Mouse (Mus musculus) lung, embryonic 15.5 days (tissue): ENCODE results near the gene 1190005I06Rik. TPM values are rescaled to one million over a fixed set of nuclear protein-coding genes. Genes with fewer than 3 reads are reported as not detected.
A peak's percentile ranks its signal among the peaks of the same experiment; 100 is the strongest.
"Not testable (repeated sequence)": the region's sequence is repeated elsewhere in the genome, so short reads cannot be mapped to it uniquely, and the experiment has no call there.

Source experiments
- ATAC-seq: fragments of 200-750 bp; cut with Nextera tagmentation; 2 replicates; pipeline ENCODE4 v1.8.0; 2017; ENCODE audit warnings: moderate number of reproducible peaks, borderline replicate concordance; ENCODE audit not compliant: low FRiP score, low TSS enrichment; ENCODE audit errors: extremely low read depth
- H3K27ac ChIP-seq: fragments of 300-500 bp; sonication (generic); 2 replicates; pipeline ENCODE4 v1.5.1; 2015; ENCODE audit warnings: moderate library complexity, mild to moderate bottlenecking, inconsistent platforms
- H3K27me3 ChIP-seq: fragments of 300-500 bp; sonication (generic); 2 replicates; pipeline ENCODE4 v1.6.1; 2015; ENCODE audit warnings: inconsistent platforms
- H3K36me3 ChIP-seq: fragments of 300-500 bp; sonication (generic); 2 replicates; pipeline ENCODE4 v1.6.1; 2015; ENCODE audit warnings: inconsistent platforms
- H3K4me1 ChIP-seq: fragments of 300-500 bp; sonication (generic); 2 replicates; pipeline ENCODE4 v1.6.1; 2015; ENCODE audit warnings: inconsistent platforms
- H3K4me2 ChIP-seq: fragments of 300-500 bp; sonication (generic); 2 replicates; pipeline ENCODE4 v1.6.1; 2015; ENCODE audit warnings: inconsistent platforms, mild to moderate bottlenecking, moderate library complexity
- H3K4me3 ChIP-seq: fragments of 300-500 bp; sonication (generic); 2 replicates; pipeline ENCODE4 v1.5.1; 2015; ENCODE audit warnings: mild to moderate bottlenecking, inconsistent platforms
- H3K9ac ChIP-seq: fragments of 300-500 bp; sonication (generic); 2 replicates; pipeline ENCODE4 v1.6.1; 2015; ENCODE audit warnings: inconsistent platforms
- H3K9me3 ChIP-seq: fragments of 300-500 bp; sonication (generic); 2 replicates; pipeline ENCODE4 v1.6.1; 2016; ENCODE audit warnings: inconsistent platforms
- WGBS: fragments of 180-500 bp; shearing (Covaris S2); methylation state at CpG from one replicate; pipeline ENCODE4 v1.1.7; 2015; 5-methylcytosine and 5-hydroxymethylcytosine counted together
- polyA plus RNA-seq: library from polyadenylated mRNA; unstranded; fragments of >200 nt; fragmentation: Nextera tagmentation; extraction: Ambion mirVana; gene quantifications from 2 replicates; pipeline ENCODE4 v1.2.1, GENCODE M21; 2015

Gene 1190005I06Rik
- polyA plus RNA-seq, 1 experiment from 2014 or later, result 5.8 TPM

DNA sequence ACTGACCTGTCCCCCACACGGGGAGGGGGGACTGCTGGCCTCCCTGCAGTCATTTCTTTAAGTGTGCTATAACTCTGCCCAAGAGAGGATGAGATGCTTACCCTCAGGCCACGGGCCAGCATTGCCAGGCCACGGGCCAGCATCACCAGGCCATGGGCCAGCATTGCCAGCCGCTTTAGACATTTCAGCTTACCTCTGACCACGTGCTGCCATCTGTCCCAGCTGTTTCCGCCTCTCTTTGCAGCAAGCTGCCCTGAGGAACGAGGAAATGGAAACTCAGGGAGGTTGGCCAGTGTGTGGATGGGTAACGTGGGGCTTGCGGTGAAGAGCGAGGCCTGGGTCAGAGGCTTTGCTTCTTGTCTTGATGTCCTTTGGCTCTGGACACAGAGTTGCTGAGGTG lies 33.7 kb upstream of the 1190005I06Rik start:
- Histone ChIP-seq H3K9me3 (no peaks in the 10 kb centered on the region), H3K4me3 (no peak overlapping the region), H3K27me3 (peaks cover 8% of the 10 kb centered on the region), H3K4me1 (peaks cover 8% of the 10 kb centered on the region), H3K4me2 (no peak overlapping the region), H3K36me3 (no peaks in the 10 kb centered on the region), H3K27ac (no peak overlapping the region), H3K9ac (no peak overlapping the region)
- no peak for ATAC-seq
- WGBS, result 72% methylated on average over 10 of the region's 10 CpGs

DNA sequence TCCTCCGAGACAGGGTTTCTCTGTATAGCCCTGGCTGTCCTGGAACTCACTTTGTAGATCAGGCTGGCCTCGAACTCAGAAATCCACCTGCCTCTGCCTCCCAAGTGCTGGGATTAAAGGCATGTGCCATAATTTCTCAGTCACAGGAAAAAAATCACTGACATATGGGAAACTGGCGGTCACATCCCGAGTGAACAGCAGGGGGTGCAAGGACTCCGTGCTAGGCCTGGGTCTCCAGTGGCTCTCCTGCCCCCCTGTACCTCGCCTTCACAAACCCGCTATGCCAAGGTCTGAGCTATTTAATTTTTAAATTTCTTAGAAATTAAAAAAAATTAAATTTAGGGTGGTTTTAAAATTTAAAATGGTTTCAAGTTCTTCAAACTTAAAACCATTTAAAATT lies 33.0 kb upstream of the 1190005I06Rik start:
- 39% methylated on average over 7 of the region's 7 CpGs for WGBS
- not testable (repeated sequence) for H3K27ac ChIP-seq, H3K4me2 ChIP-seq, H3K4me3 ChIP-seq, H3K9me3 ChIP-seq, H3K27me3 ChIP-seq, H3K4me1 ChIP-seq, H3K9ac ChIP-seq, H3K36me3 ChIP-seq, ATAC-seq

DNA sequence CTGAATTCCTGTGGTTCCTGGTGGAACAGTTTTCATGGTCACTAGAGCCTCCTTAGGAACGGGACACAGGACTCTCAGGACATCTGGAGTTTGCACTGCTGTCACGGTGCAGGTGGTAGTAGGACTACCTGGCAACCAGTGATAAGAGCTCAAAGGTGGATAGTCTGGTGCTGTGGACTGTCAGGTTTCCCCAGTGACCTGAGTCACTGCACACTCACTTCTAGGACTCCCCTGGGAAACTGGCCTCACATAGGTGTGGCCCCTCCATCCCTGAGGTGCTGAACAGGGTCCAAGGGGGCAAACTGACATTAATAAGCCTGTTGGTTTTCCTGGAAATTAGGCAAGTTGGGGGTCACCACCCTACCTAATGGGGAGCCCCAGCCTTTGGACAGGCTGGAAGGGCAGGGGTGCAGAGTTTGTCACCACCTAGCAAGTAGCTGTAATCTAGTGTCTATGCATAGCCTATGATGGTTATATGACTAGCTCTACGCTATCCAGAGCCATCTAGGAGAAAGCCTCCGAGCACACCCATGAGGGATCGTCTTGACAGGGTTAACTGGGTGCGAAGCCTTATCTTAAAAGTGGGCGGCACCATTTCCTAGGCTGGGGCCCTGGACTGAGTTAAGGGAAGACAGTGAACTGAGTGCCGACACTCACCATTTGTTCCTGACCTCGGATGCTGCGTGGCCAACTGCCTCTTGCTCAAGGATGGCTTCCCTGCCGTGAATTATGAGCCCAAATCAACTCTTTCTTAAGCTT lies 32.4 kb upstream of the 1190005I06Rik start:
- ATAC-seq, result no peak
- Histone ChIP-seq H3K4me1 (peaks cover 3% of the 10 kb centered on the region), H3K27me3 (peaks cover 8% of the 10 kb centered on the region), H3K36me3 (no peaks in the 10 kb centered on the region), H3K27ac (no peak overlapping the region), H3K9me3 (no peaks in the 10 kb centered on the region), H3K4me2 (no peak overlapping the region), H3K9ac (no peak overlapping the region), H3K4me3 (no peak overlapping the region)
- WGBS, result 31% methylated on average over 11 of the region's 11 CpGs

DNA sequence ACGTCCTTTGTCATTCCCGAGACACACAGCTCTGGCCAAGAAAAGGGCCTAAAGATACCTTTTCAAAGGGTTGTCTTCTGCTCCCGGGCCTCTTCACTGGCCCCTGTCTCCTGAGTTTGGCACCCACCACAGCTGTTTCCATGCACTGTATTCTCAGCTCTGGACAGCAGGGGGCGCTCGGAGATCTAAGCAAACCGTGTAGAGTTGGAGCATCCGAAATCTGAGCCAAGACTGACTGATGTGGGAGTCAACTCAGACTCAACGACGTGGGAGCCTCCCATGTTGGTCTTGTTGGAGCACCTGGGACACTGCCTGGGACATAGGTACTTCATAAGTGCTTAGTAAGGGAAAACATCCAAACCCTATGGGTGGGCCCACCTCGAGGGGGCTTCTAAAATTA lies 31.0 kb upstream of the 1190005I06Rik start:
- H3K4me1 ChIP-seq, result no peaks in the 10 kb centered on the region; the same call in 1 of the 2 replicates
- H3K36me3 ChIP-seq, result peaks cover 8% of the 10 kb centered on the region
- peaks cover 8% of the 10 kb centered on the region for H3K27me3 ChIP-seq
- H3K9ac ChIP-seq, result no peak overlapping the region
- H3K9me3 ChIP-seq, result no peaks in the 10 kb centered on the region
- WGBS, result 12% methylated on average over 10 of the region's 10 CpGs
- ATAC-seq, result no peak
- no peak overlapping the region for H3K4me2 ChIP-seq
- no peak overlapping the region for H3K27ac ChIP-seq
- no peak overlapping the region for H3K4me3 ChIP-seq

- WGBS, result 67% methylated on average over 8 of the region's 8 CpGs
- no peak overlapping the region for H3K4me2 ChIP-seq
- no peak overlapping the region for H3K4me3 ChIP-seq
- H3K9ac ChIP-seq, result no peak overlapping the region
- H3K36me3 ChIP-seq, result peaks cover 32% of the 10 kb centered on the region
- H3K27me3 ChIP-seq, result peaks cover 8% of the 10 kb centered on the region
- no peaks in the 10 kb centered on the region for H3K9me3 ChIP-seq
- H3K27ac ChIP-seq, result no peak overlapping the region
- no peaks in the 10 kb centered on the region; the same call in 1 of the 2 replicates for H3K4me1 ChIP-seq
- ATAC-seq, result no peak
These were observed 28.3 kb upstream of the 1190005I06Rik start for GRCm38 (mm10) chr8:120675718-120676117.

DNA sequence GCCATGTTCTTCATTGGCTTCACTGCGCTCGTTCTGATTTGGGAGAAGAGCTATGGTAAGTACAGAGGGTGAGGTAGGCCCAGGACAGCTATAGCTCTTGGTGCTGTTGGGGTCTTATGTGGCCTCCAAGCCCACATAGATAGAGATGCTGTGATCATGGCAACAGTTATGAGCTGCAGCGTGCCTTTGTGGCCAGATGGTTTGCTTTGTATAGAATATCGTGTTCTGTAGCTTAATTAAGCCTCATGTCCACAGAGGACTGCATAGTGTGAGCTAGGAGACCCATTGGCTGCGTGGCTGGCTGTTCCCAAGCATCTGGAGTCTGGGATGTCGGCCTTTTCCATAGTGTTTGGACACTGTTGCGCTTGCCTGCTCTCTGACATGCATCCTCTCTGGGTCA lies 25.9 kb upstream of the 1190005I06Rik start:
- Histone ChIP-seq H3K4me3 (no peak overlapping the region), H3K4me1 (peaks cover 6% of the 10 kb centered on the region), H3K27ac (no peak overlapping the region), H3K9me3 (no peaks in the 10 kb centered on the region), H3K36me3 (peaks cover 43% of the 10 kb centered on the region), H3K9ac (no peak overlapping the region), H3K27me3 (no peaks in the 10 kb centered on the region), H3K4me2 (no peak overlapping the region)
- ATAC-seq, result no peak
- 95% methylated on average over 7 of the region's 7 CpGs for WGBS

- H3K4me2 ChIP-seq, result no peak overlapping the region
- ATAC-seq, result no peak
- H3K27ac ChIP-seq, result no peak overlapping the region
- no peaks in the 10 kb centered on the region for H3K9me3 ChIP-seq
- no peaks in the 10 kb centered on the region for H3K27me3 ChIP-seq
- no peak overlapping the region for H3K9ac ChIP-seq
- peaks cover 6% of the 10 kb centered on the region for H3K4me1 ChIP-seq
- H3K4me3 ChIP-seq, result no peak overlapping the region
- 88% methylated on average over 16 of the region's 16 CpGs for WGBS
- H3K36me3 ChIP-seq, result peaks cover 43% of the 10 kb centered on the region
These were observed 25.3 kb upstream of the 1190005I06Rik start for GRCm38 (mm10) chr8:120672626-120673229.

DNA sequence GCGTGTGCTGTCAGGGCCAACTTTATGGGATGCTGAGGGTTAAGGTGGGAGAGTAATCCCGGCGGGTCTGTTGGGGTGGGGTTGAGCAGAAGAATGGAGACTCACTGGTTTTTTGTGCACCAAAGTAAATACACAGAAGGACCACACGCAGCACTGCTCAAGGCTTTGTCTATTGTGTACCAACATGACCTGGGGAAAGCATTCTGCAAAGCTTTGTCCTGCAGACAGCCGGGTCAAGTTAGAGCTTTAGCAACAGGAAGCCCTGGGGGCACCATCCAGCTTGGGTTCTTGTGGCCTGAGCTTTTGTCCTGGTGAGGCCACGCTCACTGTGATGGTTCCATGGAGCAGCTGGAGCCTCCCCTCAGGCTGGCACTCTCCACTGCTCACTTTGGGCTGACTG lies 24.3 kb upstream of the 1190005I06Rik start:
- no peaks in the 10 kb centered on the region for H3K27me3 ChIP-seq
- H3K36me3 ChIP-seq, result peaks cover 43% of the 10 kb centered on the region
- peaks cover 11% of the 10 kb centered on the region for H3K4me1 ChIP-seq
- H3K9ac ChIP-seq, result no peak overlapping the region
- 48% methylated on average over 6 of the region's 6 CpGs for WGBS
- H3K27ac ChIP-seq, result no peak overlapping the region
- ATAC-seq, result no peak
- H3K9me3 ChIP-seq, result no peaks in the 10 kb centered on the region
- H3K4me3 ChIP-seq, result no peak overlapping the region
- no peak overlapping the region for H3K4me2 ChIP-seq

GRCm38 (mm10) chr8:120668374-120668905 lies 21.0 kb upstream of the 1190005I06Rik start, which contains the start of gene Emc8:
Emc8 (minus strand) TSS chr8:120668573.
- H3K9me3 ChIP-seq, result no peaks in the 10 kb centered on the region
- peak; percentile 55 for ATAC-seq
- peaks cover 37% of the 10 kb centered on the region for H3K36me3 ChIP-seq

GRCm38 (mm10) chr8:120667561-120668373 lies 20.3 kb upstream of the 1190005I06Rik start, which contains the start of the genes Gm27021 and Cox4i1:
Gm27021 (minus strand) TSS chr8:120668079.
Cox4i1 (plus strand) TSS chr8:120668222.
- Histone ChIP-seq H3K9ac (peak within 1 kb of the TSS; percentile 96), H3K27ac (peak within 1 kb of the TSS; percentile 80), H3K4me1 (peaks cover 38% of the 10 kb centered on the region), H3K36me3 (peaks cover 31% of the 10 kb centered on the region), H3K9me3 (no peaks in the 10 kb centered on the region), H3K27me3 (no peaks in the 10 kb centered on the region), H3K4me3 (peak within 1 kb of the TSS; percentile 81), H3K4me2 (peak within 1 kb of the TSS; percentile 83)
- under 1% methylated on average over 82 of the region's 105 CpGs for WGBS
- ATAC-seq, result peak; percentile 94

More at GRCm38 (mm10) chr8:120668374-120668905, 21.0 kb upstream of the 1190005I06Rik start, which contains the start of gene Emc8:
- peak within 1 kb of the TSS; percentile 81 for H3K4me3 ChIP-seq
- H3K9ac ChIP-seq, result peak within 1 kb of the TSS; percentile 96
- WGBS, result under 1% methylated on average over 51 of the region's 51 CpGs
- H3K4me2 ChIP-seq, result peak within 1 kb of the TSS; percentile 83
- peaks cover 38% of the 10 kb centered on the region for H3K4me1 ChIP-seq
- H3K27ac ChIP-seq, result peak within 1 kb of the TSS; percentile 80
- no peaks in the 10 kb centered on the region for H3K27me3 ChIP-seq

- Histone ChIP-seq H3K27me3 (no peaks in the 10 kb centered on the region), H3K4me1 (peaks cover 38% of the 10 kb centered on the region), H3K9me3 (no peaks in the 10 kb centered on the region), H3K9ac (peak overlapping the region; percentile 88), H3K36me3 (peaks cover 22% of the 10 kb centered on the region), H3K4me3 (peak overlapping the region; percentile 81), H3K4me2 (peak overlapping the region; percentile 82), H3K27ac (peak overlapping the region; percentile 30; the same call in 1 of the 2 replicates)
- 3% methylated on average over 17 of the region's 17 CpGs for WGBS
- ATAC-seq, result no peak
These were observed 19.5 kb upstream of the 1190005I06Rik start for GRCm38 (mm10) chr8:120666807-120667470.
